Mouse (Mus musculus): ENCODE data around the gene Sag. TPM values are rescaled to one million over a fixed set of nuclear protein-coding genes. Genes with fewer than 3 reads are reported as not detected.
"Not testable (repeated sequence)": the region's sequence is repeated elsewhere in the genome, so short reads cannot be mapped to it uniquely, and the experiment has no call there.

Sag gene
- total and polyA plus RNA-seq, 2 experiments: 0.09 to 0.15 TPM

DNA sequence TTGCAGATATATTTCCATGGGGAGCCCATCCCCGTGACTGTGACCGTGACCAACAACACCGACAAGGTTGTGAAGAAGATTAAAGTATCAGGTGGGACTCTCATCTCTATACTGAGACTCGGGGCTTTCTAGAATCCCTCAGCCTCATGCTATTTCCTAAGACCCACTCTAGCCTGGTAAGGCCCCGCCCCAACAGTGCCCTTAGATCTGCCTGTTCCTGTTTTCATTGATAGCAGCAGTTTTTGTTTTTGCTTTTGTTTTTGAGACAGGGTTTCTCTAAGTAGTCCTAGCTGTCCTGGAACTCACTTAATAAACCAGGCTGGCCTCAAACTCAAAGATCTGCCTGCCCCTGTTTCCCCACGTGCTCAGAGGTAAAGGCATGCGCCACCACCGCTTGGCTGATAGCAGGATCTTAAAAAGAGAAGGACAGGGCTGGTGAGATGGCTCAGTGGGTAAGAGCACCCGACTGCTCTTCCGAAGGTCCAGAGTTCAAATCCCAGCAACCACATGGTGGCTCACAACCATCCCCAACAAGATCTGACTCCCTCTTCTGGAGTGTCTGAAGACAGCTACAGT lies 21.0 kb downstream of the Sag start:
- TF ChIP-seq CTCF (IDR thresholded peaks at IDR 0.05; ENCODE audit: low read depth, low read length) (no peak), POLR2A (IDR thresholded peaks at IDR 0.05; ENCODE audit: extremely low read depth, insufficient read depth, low read length) (no peak)
- no peak for DNase-seq (ENCODE audit: extremely low read depth, low read depth, low spot score)
- WGBS: 94% methylated on average over 10 of the region's 10 CpGs
- Histone ChIP-seq H3K36me3 (ENCODE audit: control insufficient read depth, insufficient read depth, low read length) (no peaks in the 10 kb centered on the region), H3K27me3 (ENCODE audit: control insufficient read depth, insufficient read depth, low read length) (no peaks in the 10 kb centered on the region), H3K4me1 (ENCODE audit: control insufficient read depth, insufficient read depth, low read length) (peaks cover 2% of the 10 kb centered on the region; the same call in 1 of the 2 replicates), H3K79me2 (ENCODE audit: control insufficient read depth, insufficient read depth, low read length) (no peaks in the 10 kb centered on the region), H3K4me3 (ENCODE audit: insufficient read depth, low read depth, low read length) (no peak overlapping the region), H3K9ac (ENCODE audit: low read depth, low read length) (no peak overlapping the region), H3K27ac (replicated peaks; ENCODE audit: insufficient read depth, low read depth, low read length) (no peak overlapping the region)

DNA sequence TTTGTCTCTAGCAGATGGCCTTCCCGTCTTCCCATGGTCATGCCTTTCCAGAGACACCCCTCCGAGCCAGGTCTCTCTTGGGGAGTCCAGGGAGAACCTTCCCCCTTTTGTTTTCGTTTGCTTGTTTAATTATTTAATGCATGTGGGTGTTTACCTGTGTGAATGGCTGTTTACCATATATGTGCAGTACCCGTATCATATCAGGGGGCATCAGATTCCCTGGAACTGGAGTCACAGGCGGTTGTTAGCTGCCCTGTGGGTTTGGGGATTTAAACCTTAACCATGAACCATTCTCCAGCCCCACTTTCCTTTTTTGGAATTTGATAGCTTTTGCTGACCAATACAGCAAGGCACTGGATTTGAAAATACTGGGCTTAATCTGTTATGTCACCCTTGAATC lies 21.8 kb downstream of the Sag start:
- no peak overlapping the region for H3K27ac ChIP-seq (replicated peaks; ENCODE audit: insufficient read depth, low read depth, low read length)
- no peak overlapping the region for H3K9ac ChIP-seq (ENCODE audit: low read depth, low read length)
- H3K27me3 ChIP-seq (ENCODE audit: control insufficient read depth, insufficient read depth, low read length): no peaks in the 10 kb centered on the region
- no peak overlapping the region for H3K4me3 ChIP-seq (ENCODE audit: insufficient read depth, low read depth, low read length)
- DNase-seq (ENCODE audit: extremely low read depth, low read depth, low spot score): no peak
- TF ChIP-seq CTCF (IDR thresholded peaks at IDR 0.05; ENCODE audit: low read depth, low read length) (no peak), POLR2A (IDR thresholded peaks at IDR 0.05; ENCODE audit: extremely low read depth, insufficient read depth, low read length) (no peak)
- WGBS: 94% methylated on average over 5 of the region's 5 CpGs
- H3K4me1 ChIP-seq (ENCODE audit: control insufficient read depth, insufficient read depth, low read length): peaks cover 2% of the 10 kb centered on the region; the same call in 1 of the 2 replicates
- no peaks in the 10 kb centered on the region for H3K36me3 ChIP-seq (ENCODE audit: control insufficient read depth, insufficient read depth, low read length)
- H3K79me2 ChIP-seq (ENCODE audit: control insufficient read depth, insufficient read depth, low read length): no peaks in the 10 kb centered on the region

DNA sequence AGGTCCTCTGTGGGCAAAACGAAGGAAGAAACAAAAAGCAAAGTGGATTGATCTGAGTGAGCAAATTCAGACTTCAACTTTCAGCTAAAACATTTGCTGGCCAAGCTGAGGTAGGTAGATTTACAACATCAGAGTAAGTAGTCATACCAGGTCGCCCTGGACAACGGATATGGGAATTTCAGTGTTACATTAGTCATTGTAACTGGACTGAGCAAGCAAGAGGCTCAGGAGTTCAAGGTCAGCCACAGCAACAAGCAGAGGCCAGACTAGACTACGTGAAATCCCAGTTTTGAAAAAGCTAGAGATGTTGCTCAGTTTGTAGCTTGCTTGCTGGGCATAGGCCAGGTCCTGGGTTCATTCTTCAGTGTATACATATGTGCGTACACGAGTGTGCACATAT lies 22.5 kb downstream of the Sag start:
- H3K79me2 ChIP-seq (ENCODE audit: control insufficient read depth, insufficient read depth, low read length): no peaks in the 10 kb centered on the region
- 59% methylated on average over 6 of the region's 6 CpGs for WGBS
- H3K9ac ChIP-seq (ENCODE audit: low read depth, low read length): no peak overlapping the region
- TF ChIP-seq CTCF (IDR thresholded peaks at IDR 0.05; ENCODE audit: low read depth, low read length): no peak
- TF ChIP-seq POLR2A (IDR thresholded peaks at IDR 0.05; ENCODE audit: extremely low read depth, insufficient read depth, low read length): no peak
- H3K4me1 ChIP-seq (ENCODE audit: control insufficient read depth, insufficient read depth, low read length): peaks cover 2% of the 10 kb centered on the region; the same call in 1 of the 2 replicates
- no peaks in the 10 kb centered on the region for H3K27me3 ChIP-seq (ENCODE audit: control insufficient read depth, insufficient read depth, low read length)
- DNase-seq (ENCODE audit: extremely low read depth, low read depth, low spot score): peak; percentile 38
- no peak overlapping the region for H3K4me3 ChIP-seq (ENCODE audit: insufficient read depth, low read depth, low read length)
- no peaks in the 10 kb centered on the region for H3K36me3 ChIP-seq (ENCODE audit: control insufficient read depth, insufficient read depth, low read length)
- no peak overlapping the region for H3K27ac ChIP-seq (replicated peaks; ENCODE audit: insufficient read depth, low read depth, low read length)

DNA sequence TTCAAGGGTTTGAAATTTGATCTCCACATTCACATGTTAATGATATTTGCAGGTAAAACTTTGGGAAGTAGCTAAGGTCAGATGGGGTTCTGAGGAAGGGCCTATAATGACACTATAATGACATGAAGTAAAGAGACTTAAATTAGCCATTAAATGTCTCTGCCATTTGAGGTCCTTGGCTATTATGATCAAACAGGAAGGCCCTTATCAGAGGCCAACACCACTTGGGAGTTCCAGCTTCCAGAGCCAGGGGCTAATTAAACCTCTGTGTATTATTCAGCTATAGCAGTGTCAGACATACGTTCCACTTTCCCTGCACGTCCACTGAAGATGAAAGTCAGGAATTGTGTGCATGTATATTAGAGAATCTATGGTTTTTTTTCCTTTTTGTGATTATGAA lies 23.0 kb downstream of the Sag start:
- Histone ChIP-seq H3K4me3 (ENCODE audit: insufficient read depth, low read depth, low read length) (no peak overlapping the region), H3K79me2 (ENCODE audit: control insufficient read depth, insufficient read depth, low read length) (no peaks in the 10 kb centered on the region), H3K4me1 (ENCODE audit: control insufficient read depth, insufficient read depth, low read length) (peaks cover 2% of the 10 kb centered on the region; the same call in 1 of the 2 replicates), H3K36me3 (ENCODE audit: control insufficient read depth, insufficient read depth, low read length) (no peaks in the 10 kb centered on the region), H3K27me3 (ENCODE audit: control insufficient read depth, insufficient read depth, low read length) (no peaks in the 10 kb centered on the region), H3K9ac (ENCODE audit: low read depth, low read length) (no peak overlapping the region), H3K27ac (replicated peaks; ENCODE audit: insufficient read depth, low read depth, low read length) (no peak overlapping the region)
- 92% methylated on average over 2 of the region's 2 CpGs for WGBS
- TF ChIP-seq CTCF (IDR thresholded peaks at IDR 0.05; ENCODE audit: low read depth, low read length) (no peak), POLR2A (IDR thresholded peaks at IDR 0.05; ENCODE audit: extremely low read depth, insufficient read depth, low read length) (no peak)
- no peak for DNase-seq (ENCODE audit: extremely low read depth, low read depth, low spot score)

DNA sequence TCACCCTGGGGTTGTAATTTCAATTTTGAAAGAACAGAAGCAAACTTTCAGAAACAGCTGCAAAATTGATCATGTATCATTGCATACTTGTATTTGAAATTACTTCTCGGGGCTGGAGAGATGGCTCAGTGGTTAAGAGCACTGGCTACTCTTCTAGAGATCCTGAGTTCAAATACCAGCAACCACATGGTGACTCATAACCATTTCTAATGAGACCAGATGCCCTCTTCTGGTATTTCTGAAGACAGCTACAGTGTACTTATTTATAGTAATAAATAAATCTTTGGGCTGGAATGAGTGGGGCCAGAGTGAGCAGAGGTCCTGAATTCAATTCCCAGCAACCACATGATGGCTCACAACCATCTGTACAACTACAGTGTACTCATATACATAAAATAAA lies 24.0 kb downstream of the Sag start:
- H3K4me1 ChIP-seq (ENCODE audit: control insufficient read depth, insufficient read depth, low read length); H3K36me3 ChIP-seq (ENCODE audit: control insufficient read depth, insufficient read depth, low read length); H3K27ac ChIP-seq (replicated peaks; ENCODE audit: insufficient read depth, low read depth, low read length); H3K79me2 ChIP-seq (ENCODE audit: control insufficient read depth, insufficient read depth, low read length); H3K27me3 ChIP-seq (ENCODE audit: control insufficient read depth, insufficient read depth, low read length); H3K4me3 ChIP-seq (ENCODE audit: insufficient read depth, low read depth, low read length); H3K9ac ChIP-seq (ENCODE audit: low read depth, low read length); DNase-seq (ENCODE audit: extremely low read depth, low read depth, low spot score): not testable (repeated sequence)
- WGBS: 97% methylated on average over 1 of the region's 1 CpGs

DNA sequence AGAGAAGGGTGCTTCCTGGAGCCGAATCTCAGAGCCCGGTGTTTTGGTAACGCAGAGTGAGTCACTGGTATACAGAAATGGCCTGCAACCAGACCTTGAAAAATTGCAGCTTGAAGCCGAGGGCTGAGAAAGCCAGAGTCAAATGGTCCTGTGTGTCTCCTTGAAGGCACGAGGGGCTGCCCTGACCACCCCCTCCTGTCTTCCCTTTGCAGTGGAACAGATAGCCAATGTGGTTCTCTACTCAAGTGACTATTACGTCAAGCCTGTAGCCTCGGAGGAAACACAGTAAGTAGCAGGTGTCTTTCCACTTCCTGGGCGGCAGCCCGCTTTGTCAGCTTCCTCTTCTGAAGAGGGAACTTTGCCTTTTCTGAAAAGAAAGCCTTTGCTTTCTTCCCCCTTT lies 24.7 kb downstream of the Sag start:
- H3K27ac ChIP-seq (replicated peaks; ENCODE audit: insufficient read depth, low read depth, low read length): no peak overlapping the region
- H3K4me1 ChIP-seq (ENCODE audit: control insufficient read depth, insufficient read depth, low read length): peaks cover 2% of the 10 kb centered on the region; the same call in 1 of the 2 replicates
- H3K4me3 ChIP-seq (ENCODE audit: insufficient read depth, low read depth, low read length): no peak overlapping the region
- whole genome bisulfite sequencing: 82% methylated on average over 9 of the region's 9 CpGs
- TF ChIP-seq POLR2A (IDR thresholded peaks at IDR 0.05; ENCODE audit: extremely low read depth, insufficient read depth, low read length) (no peak), CTCF (IDR thresholded peaks at IDR 0.05; ENCODE audit: low read depth, low read length) (no peak)
- H3K9ac ChIP-seq (ENCODE audit: low read depth, low read length): no peak overlapping the region
- no peaks in the 10 kb centered on the region for H3K36me3 ChIP-seq (ENCODE audit: control insufficient read depth, insufficient read depth, low read length)
- no peaks in the 10 kb centered on the region for H3K27me3 ChIP-seq (ENCODE audit: control insufficient read depth, insufficient read depth, low read length)
- peak; percentile 37 for DNase-seq (ENCODE audit: extremely low read depth, low read depth, low spot score)
- no peaks in the 10 kb centered on the region for H3K79me2 ChIP-seq (ENCODE audit: control insufficient read depth, insufficient read depth, low read length)

Data from liver, adult 2 months (tissue).